Mouse (Mus musculus): ENCODE measurements at regions not wholly inside any gene's neighbourhood (a gene's known extent, or its start where the extent isn't known, plus 50 kb on each side); places are given as distances from the start of the nearest gene placed in this dataset.

GRCm38 (mm10) chr3:143594676-143595075 lies 610.3 kb downstream of the Lmo4 start:
- Histone ChIP-seq H3K27ac (replicated peaks) (no peak overlapping the region), H3K4me3 (no peak overlapping the region), H3K4me1 (peaks cover 2% of the 10 kb centered on the region; the same call in 1 of the 2 replicates), H3K9me3 (no peaks in the 10 kb centered on the region), H3K36me3 (no peaks in the 10 kb centered on the region), H3K4me2 (replicated peaks) (no peak overlapping the region), H3K27me3 (0 out of 2 replicates have a peak, but pooled peaks cover 3% of the 10 kb centered on the region), H3K9ac (replicated peaks) (no peak overlapping the region)
- ATAC-seq (ENCODE audit: low FRiP score, low read depth), result no peak
- WGBS, result 83% methylated on average over 7 of the region's 7 CpGs

- Histone ChIP-seq H3K27ac (replicated peaks) (no peak overlapping the region), H3K9me3 (no peaks in the 10 kb centered on the region), H3K4me1 (no peaks in the 10 kb centered on the region), H3K9ac (replicated peaks) (no peak overlapping the region), H3K4me3 (no peak overlapping the region), H3K36me3 (no peaks in the 10 kb centered on the region), H3K27me3 (no peaks in the 10 kb centered on the region), H3K4me2 (replicated peaks) (no peak overlapping the region)
- ATAC-seq (ENCODE audit: low FRiP score, low read depth), result no peak
- 90% methylated on average over 5 of the region's 5 CpGs for WGBS
Observed at GRCm38 (mm10) chr3:143586653-143587052, 618.4 kb downstream of the Lmo4 start.

GRCm38 (mm10) chr3:143584692-143585603 lies 620.1 kb downstream of the Lmo4 start:
- Histone ChIP-seq H3K4me2 (replicated peaks) (no peak overlapping the region), H3K4me3 (no peak overlapping the region), H3K27me3 (no peaks in the 10 kb centered on the region), H3K4me1 (no peaks in the 10 kb centered on the region), H3K27ac (replicated peaks) (no peak overlapping the region), H3K36me3 (no peaks in the 10 kb centered on the region), H3K9ac (replicated peaks) (no peak overlapping the region), H3K9me3 (no peaks in the 10 kb centered on the region)
- no peak for ATAC-seq (ENCODE audit: low FRiP score, low read depth)
- 85% methylated on average over 6 of the region's 6 CpGs for WGBS

- Histone ChIP-seq H3K36me3 (no peaks in the 10 kb centered on the region), H3K4me3 (no peak overlapping the region), H3K4me2 (replicated peaks) (no peak overlapping the region), H3K27me3 (no peaks in the 10 kb centered on the region), H3K9ac (replicated peaks) (no peak overlapping the region), H3K4me1 (no peaks in the 10 kb centered on the region), H3K27ac (replicated peaks) (no peak overlapping the region), H3K9me3 (no peaks in the 10 kb centered on the region)
- 89% methylated on average over 7 of the region's 7 CpGs for WGBS
- ATAC-seq (ENCODE audit: low FRiP score, low read depth), result no peak
Observed at GRCm38 (mm10) chr3:143576338-143577007, 628.5 kb downstream of the Lmo4 start.

- Histone ChIP-seq H3K27ac (replicated peaks) (no peak overlapping the region), H3K27me3 (no peaks in the 10 kb centered on the region), H3K9me3 (no peaks in the 10 kb centered on the region), H3K9ac (replicated peaks) (no peak overlapping the region), H3K4me2 (replicated peaks) (no peak overlapping the region), H3K4me1 (no peaks in the 10 kb centered on the region), H3K4me3 (no peak overlapping the region), H3K36me3 (no peaks in the 10 kb centered on the region)
- ATAC-seq (ENCODE audit: low FRiP score, low read depth), result no peak
- WGBS, result 88% methylated on average over 8 of the region's 8 CpGs
Observed at GRCm38 (mm10) chr3:143575737-143576136, 629.3 kb downstream of the Lmo4 start.

GRCm38 (mm10) chr3:143574035-143574864 lies 630.8 kb downstream of the Lmo4 start:
- Histone ChIP-seq H3K36me3 (no peaks in the 10 kb centered on the region), H3K27ac (replicated peaks) (no peak overlapping the region), H3K9ac (replicated peaks) (no peak overlapping the region), H3K4me3 (no peak overlapping the region), H3K4me1 (peaks cover 3% of the 10 kb centered on the region; the same call in 1 of the 2 replicates), H3K27me3 (no peaks in the 10 kb centered on the region), H3K9me3 (no peaks in the 10 kb centered on the region), H3K4me2 (replicated peaks) (no peak overlapping the region)
- WGBS, result 84% methylated on average over 10 of the region's 10 CpGs
- no peak for ATAC-seq (ENCODE audit: low FRiP score, low read depth)

GRCm38 (mm10) chr3:143569930-143570329 lies 635.1 kb downstream of the Lmo4 start:
- Histone ChIP-seq H3K4me3 (no peak overlapping the region), H3K27me3 (no peaks in the 10 kb centered on the region), H3K9me3 (no peaks in the 10 kb centered on the region), H3K27ac (replicated peaks) (no peak overlapping the region), H3K9ac (replicated peaks) (no peak overlapping the region), H3K36me3 (no peaks in the 10 kb centered on the region), H3K4me1 (peaks cover 3% of the 10 kb centered on the region; the same call in 1 of the 2 replicates), H3K4me2 (replicated peaks) (no peak overlapping the region)
- 75% methylated on average over 6 of the region's 6 CpGs for WGBS
- ATAC-seq (ENCODE audit: low FRiP score, low read depth), result no peak

- WGBS, result 90% methylated on average over 4 of the region's 4 CpGs
- no peak for ATAC-seq (ENCODE audit: low FRiP score, low read depth)
- H3K9ac ChIP-seq (replicated peaks), result no peak overlapping the region
- no peak overlapping the region for H3K27ac ChIP-seq (replicated peaks)
- H3K4me3 ChIP-seq, result no peak overlapping the region
- H3K4me2 ChIP-seq (replicated peaks), result no peak overlapping the region
- no peaks in the 10 kb centered on the region for H3K36me3 ChIP-seq
- no peaks in the 10 kb centered on the region for H3K9me3 ChIP-seq
- H3K27me3 ChIP-seq, result no peaks in the 10 kb centered on the region
- peaks cover 2% of the 10 kb centered on the region; the same call in 1 of the 2 replicates for H3K4me1 ChIP-seq
Observed at GRCm38 (mm10) chr3:143565067-143565466, 640.0 kb downstream of the Lmo4 start.

- ATAC-seq (ENCODE audit: low FRiP score, low read depth), result no peak
- no peaks in the 10 kb centered on the region for H3K27me3 ChIP-seq
- no peak overlapping the region for H3K4me3 ChIP-seq
- H3K4me2 ChIP-seq (replicated peaks), result no peak overlapping the region
- no peak overlapping the region for H3K9ac ChIP-seq (replicated peaks)
- H3K4me1 ChIP-seq, result no peaks in the 10 kb centered on the region
- H3K27ac ChIP-seq (replicated peaks), result no peak overlapping the region
- no peaks in the 10 kb centered on the region for H3K9me3 ChIP-seq
- H3K36me3 ChIP-seq, result no peaks in the 10 kb centered on the region
- whole genome bisulfite sequencing, result 85% methylated on average over 3 of the region's 3 CpGs
Observed at GRCm38 (mm10) chr3:143542811-143543210, 661.0 kb upstream of the Pkn2 start.

- H3K27ac ChIP-seq (replicated peaks), result no peak overlapping the region
- WGBS, result 76% methylated on average over 4 of the region's 4 CpGs
- no peaks in the 10 kb centered on the region for H3K27me3 ChIP-seq
- no peaks in the 10 kb centered on the region for H3K9me3 ChIP-seq
- no peak overlapping the region for H3K4me3 ChIP-seq
- no peaks in the 10 kb centered on the region for H3K4me1 ChIP-seq
- H3K36me3 ChIP-seq, result no peaks in the 10 kb centered on the region
- no peak overlapping the region for H3K4me2 ChIP-seq (replicated peaks)
- ATAC-seq (ENCODE audit: low FRiP score, low read depth), result no peak
- H3K9ac ChIP-seq (replicated peaks), result no peak overlapping the region
Observed at GRCm38 (mm10) chr3:143527982-143528381, 646.2 kb upstream of the Pkn2 start.

- Histone ChIP-seq H3K9ac (replicated peaks) (no peak overlapping the region), H3K27ac (replicated peaks) (no peak overlapping the region), H3K4me1 (no peaks in the 10 kb centered on the region), H3K36me3 (no peaks in the 10 kb centered on the region), H3K27me3 (no peaks in the 10 kb centered on the region), H3K4me3 (no peak overlapping the region), H3K4me2 (replicated peaks) (no peak overlapping the region), H3K9me3 (no peaks in the 10 kb centered on the region)
- no peak for ATAC-seq (ENCODE audit: low FRiP score, low read depth)
Observed at GRCm38 (mm10) chr3:143527274-143527673, 645.5 kb upstream of the Pkn2 start.
